Mouse (Mus musculus): ENCODE data around the gene Kif13a. TPM values are rescaled to one million over a fixed set of nuclear protein-coding genes. Genes with fewer than 3 reads are reported as not detected.

Kif13a gene
- polyA plus RNA-seq, 1 experiment from 2014 or later, result 4.9 TPM

GRCm38 (mm10) chr13:46715976-46716639 lies 213.6 kb downstream of the Kif13a start:
- Histone ChIP-seq H3K9ac (replicated peaks) (no peak overlapping the region), H3K27me3 (ENCODE audit: insufficient read depth, low read length) (no peaks in the 10 kb centered on the region), H3K9me3 (ENCODE audit: low read length) (no peaks in the 10 kb centered on the region), H3K4me1 (ENCODE audit: insufficient read depth) (0 out of 2 replicates have a peak, but pooled peaks cover 10% of the 10 kb centered on the region), H3K36me3 (replicated peaks; ENCODE audit: insufficient read depth, low read length) (peaks cover 44% of the 10 kb centered on the region), H3K4me2 (ENCODE audit: low read depth, low read length) (no peak overlapping the region), H3K27ac (ENCODE audit: low read depth) (no peak overlapping the region), H3K4me3 (ENCODE audit: low read depth, low read length) (no peak overlapping the region)
- TF ChIP-seq CTCF (IDR thresholded peaks at IDR 0.05; ENCODE audit: low read depth) (no peak), EP300 (IDR thresholded peaks at IDR 0.05; ENCODE audit: low read depth) (no peak)
- no peak; the same call in 1 of the 2 replicates for ATAC-seq
- 56% methylated on average over 3 of the region's 3 CpGs for WGBS (ENCODE audit: insufficient replicate concordance)
- no peak for DNase-seq

- no peak for ATAC-seq
- H3K36me3 ChIP-seq (replicated peaks; ENCODE audit: insufficient read depth, low read length), result peaks cover 51% of the 10 kb centered on the region
These were observed 216.2 kb downstream of the Kif13a start for GRCm38 (mm10) chr13:46713486-46713885.

GRCm38 (mm10) chr13:46703138-46703537 lies 226.5 kb downstream of the Kif13a start:
- H3K4me2 ChIP-seq (ENCODE audit: low read depth, low read length), result no peak overlapping the region
- no peak overlapping the region for H3K9ac ChIP-seq (replicated peaks)
- no peaks in the 10 kb centered on the region for H3K27me3 ChIP-seq (ENCODE audit: insufficient read depth, low read length)
- H3K4me3 ChIP-seq (ENCODE audit: low read depth, low read length), result no peak overlapping the region
- TF ChIP-seq CTCF (IDR thresholded peaks at IDR 0.05; ENCODE audit: low read depth), result peak; percentile 54
- no peak for TF ChIP-seq EP300 (IDR thresholded peaks at IDR 0.05; ENCODE audit: low read depth)
- ATAC-seq (no peak), DNase-seq (no peak)
- 80% methylated on average over 5 of the region's 5 CpGs for WGBS (ENCODE audit: insufficient replicate concordance)
- H3K9me3 ChIP-seq (ENCODE audit: low read length), result no peaks in the 10 kb centered on the region
- no peaks in the 10 kb centered on the region for H3K4me1 ChIP-seq (ENCODE audit: insufficient read depth)
- H3K27ac ChIP-seq (ENCODE audit: low read depth), result no peak overlapping the region
- H3K36me3 ChIP-seq (replicated peaks; ENCODE audit: insufficient read depth, low read length), result peaks cover 49% of the 10 kb centered on the region

More at GRCm38 (mm10) chr13:46713486-46713885, 216.2 kb downstream of the Kif13a start:
- no peak overlapping the region for H3K9ac ChIP-seq (replicated peaks)
- WGBS (ENCODE audit: insufficient replicate concordance), result 93% methylated on average over 5 of the region's 5 CpGs
- H3K27me3 ChIP-seq (ENCODE audit: insufficient read depth, low read length), result no peaks in the 10 kb centered on the region
- H3K4me1 ChIP-seq (ENCODE audit: insufficient read depth), result no peaks in the 10 kb centered on the region
- no peak overlapping the region for H3K4me3 ChIP-seq (ENCODE audit: low read depth, low read length)
- H3K27ac ChIP-seq (ENCODE audit: low read depth), result no peak overlapping the region
- TF ChIP-seq EP300 (IDR thresholded peaks at IDR 0.05; ENCODE audit: low read depth) (no peak), CTCF (IDR thresholded peaks at IDR 0.05; ENCODE audit: low read depth) (no peak)
- H3K9me3 ChIP-seq (ENCODE audit: low read length), result no peaks in the 10 kb centered on the region
- DNase-seq, result no peak
- no peak overlapping the region for H3K4me2 ChIP-seq (ENCODE audit: low read depth, low read length)

- H3K27ac ChIP-seq (ENCODE audit: low read depth), result no peak overlapping the region
- TF ChIP-seq CTCF (IDR thresholded peaks at IDR 0.05; ENCODE audit: low read depth) (no peak), EP300 (IDR thresholded peaks at IDR 0.05; ENCODE audit: low read depth) (no peak)
- WGBS (ENCODE audit: insufficient replicate concordance), result 71% methylated on average over 2 of the region's 2 CpGs
- peaks cover 53% of the 10 kb centered on the region for H3K36me3 ChIP-seq (replicated peaks; ENCODE audit: insufficient read depth, low read length)
- no peak overlapping the region for H3K4me3 ChIP-seq (ENCODE audit: low read depth, low read length)
- no peak overlapping the region for H3K4me2 ChIP-seq (ENCODE audit: low read depth, low read length)
- no peaks in the 10 kb centered on the region for H3K4me1 ChIP-seq (ENCODE audit: insufficient read depth)
- ATAC-seq (no peak), DNase-seq (no peak)
- H3K9ac ChIP-seq (replicated peaks), result no peak overlapping the region
- no peaks in the 10 kb centered on the region for H3K9me3 ChIP-seq (ENCODE audit: low read length)
- H3K27me3 ChIP-seq (ENCODE audit: insufficient read depth, low read length), result no peaks in the 10 kb centered on the region
These were observed 228.2 kb downstream of the Kif13a start for GRCm38 (mm10) chr13:46701486-46701885.

- ATAC-seq (no peak), DNase-seq (no peak)
- TF ChIP-seq EP300 (IDR thresholded peaks at IDR 0.05; ENCODE audit: low read depth), result no peak
- no peak for TF ChIP-seq CTCF (IDR thresholded peaks at IDR 0.05; ENCODE audit: low read depth)
- Histone ChIP-seq H3K9ac (replicated peaks) (no peak overlapping the region), H3K27me3 (ENCODE audit: insufficient read depth, low read length) (no peaks in the 10 kb centered on the region), H3K4me2 (ENCODE audit: low read depth, low read length) (no peak overlapping the region), H3K27ac (ENCODE audit: low read depth) (no peak overlapping the region), H3K4me1 (ENCODE audit: insufficient read depth) (no peaks in the 10 kb centered on the region), H3K36me3 (replicated peaks; ENCODE audit: insufficient read depth, low read length) (peaks cover 58% of the 10 kb centered on the region), H3K4me3 (ENCODE audit: low read depth, low read length) (no peak overlapping the region), H3K9me3 (ENCODE audit: low read length) (no peaks in the 10 kb centered on the region)
- 85% methylated on average over 1 of the region's 1 CpGs for WGBS (ENCODE audit: insufficient replicate concordance)
These were observed 230.3 kb downstream of the Kif13a start for GRCm38 (mm10) chr13:46699372-46699771.

Other genes with a start within 250 kb of the Kif13a start
- gene Nup153, start 201.9 kb downstream of the Kif13a start, polyA plus RNA-seq (2015; fragmentation: Nextera tagmentation; extraction: Ambion mirVana), result 6.6 and 8.0 TPM in 2 replicates
- 0.95 TPM in 2 replicates for gene Nhlrc1, start 85.0 kb upstream of the Kif13a start, polyA plus RNA-seq (2015; fragmentation: Nextera tagmentation; extraction: Ambion mirVana)
- 4.0 and 4.6 TPM in 2 replicates for gene Kdm1b, start 113.6 kb upstream of the Kif13a start, polyA plus RNA-seq (2015; fragmentation: Nextera tagmentation; extraction: Ambion mirVana)
- 26.7 and 28.4 TPM in 2 replicates for gene Tpmt, start 114.9 kb upstream of the Kif13a start, polyA plus RNA-seq (2015; fragmentation: Nextera tagmentation; extraction: Ambion mirVana)
- gene Dek, start 176.3 kb upstream of the Kif13a start, polyA plus RNA-seq (2015; fragmentation: Nextera tagmentation; extraction: Ambion mirVana), result 285 and 302 TPM in 2 replicates
- gene Rnf144b, start 192.8 kb upstream of the Kif13a start, polyA plus RNA-seq (2015; fragmentation: Nextera tagmentation; extraction: Ambion mirVana), result 4.3 and 6.3 TPM in 2 replicates